Mouse (Mus musculus) E14TG2a.4 (cell line): ENCODE results near the gene Trappc10.

Source experiments
- H3K27me3 ChIP-seq: 2 replicates; pipeline ENCODE4 v1.6.1; 2014; ENCODE audit warnings: low read length, control low read depth; ENCODE audit not compliant: insufficient read depth
- H3K36me3 ChIP-seq: 2 replicates; pipeline ENCODE4 v1.6.1; 2014; ENCODE audit warnings: low read length, control low read depth; ENCODE audit not compliant: insufficient read depth
- H3K4me1 ChIP-seq: replicated peaks from 2 replicates; pipeline ENCODE4 v1.6.1; 2014; ENCODE audit warnings: low read depth, low read length, control low read depth
- H3K4me3 ChIP-seq: replicated peaks from 2 replicates; pipeline ENCODE4 v1.5.1; 2014; ENCODE audit warnings: mild to moderate bottlenecking, low read length
- H3K9me3 ChIP-seq: 2 replicates; pipeline ENCODE4 v1.6.1; 2014; ENCODE audit warnings: low read length, control low read depth
- CTCF ChIP-seq: conservative IDR thresholded peaks from 2 replicates; pipeline ENCODE4 v1.5.1; 2014; ENCODE audit warnings: low read length
- NANOG ChIP-seq: IDR thresholded peaks from 2 replicates; pipeline ENCODE4 v1.6.1; 2014; ENCODE audit warnings: borderline replicate concordance, low read length, mixed read lengths
- POU5F1 ChIP-seq: IDR thresholded peaks from 2 replicates; pipeline ENCODE4 v1.6.1; 2014; ENCODE audit warnings: low read length, borderline replicate concordance

Trappc10 gene

DNA sequence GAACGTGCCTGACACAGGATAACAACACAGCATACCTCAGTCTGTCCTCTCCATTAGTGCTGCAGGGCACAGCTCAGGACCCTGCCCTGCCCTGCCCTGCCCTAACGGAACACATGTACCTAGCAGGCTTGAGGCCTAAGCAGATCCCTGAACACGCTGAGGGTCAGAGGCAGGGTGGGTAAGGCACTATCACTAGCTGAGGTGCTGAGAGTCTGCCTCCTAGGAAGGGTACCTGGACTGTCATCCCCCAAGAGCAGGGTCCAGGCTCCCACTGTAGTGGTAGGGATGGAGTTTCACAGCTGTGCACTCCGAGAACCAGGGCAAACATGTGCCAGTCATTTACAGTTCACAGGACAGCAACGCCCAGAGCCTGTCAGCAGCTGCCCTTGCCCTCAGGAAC lies 70.0 kb downstream of the Trappc10 start:
- TF ChIP-seq NANOG (no peak), POU5F1 (no peak), CTCF (no peak)
- H3K36me3 ChIP-seq = peaks cover 94% of the 10 kb centered on the region
- no peak overlapping the region for H3K4me3 ChIP-seq

DNA sequence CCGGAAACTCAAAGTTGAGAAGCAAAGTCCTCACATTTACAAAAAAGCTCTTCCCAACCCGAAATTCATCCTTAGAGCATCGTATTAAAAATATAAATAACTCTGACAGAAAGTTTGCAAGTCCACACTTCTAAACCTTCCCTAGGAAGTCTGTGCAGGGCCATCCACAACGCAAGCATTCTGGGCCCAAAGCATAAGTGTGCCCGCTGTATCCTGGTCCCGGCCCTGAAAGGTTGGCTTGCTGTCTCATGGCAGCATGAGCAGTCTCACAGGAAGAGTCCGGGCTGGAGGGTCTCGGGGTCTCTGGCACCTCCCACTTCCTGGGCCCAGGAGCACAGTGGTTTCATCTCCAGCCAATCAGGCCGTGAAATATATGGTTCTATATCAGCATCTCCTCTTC lies 72.9 kb downstream of the Trappc10 start:
- Histone ChIP-seq H3K4me1 (peaks cover 33% of the 10 kb centered on the region), H3K9me3 (no peaks in the 10 kb centered on the region), H3K36me3 (peaks cover 86% of the 10 kb centered on the region), H3K4me3 (no peak overlapping the region), H3K27me3 (no peaks in the 10 kb centered on the region)
- TF ChIP-seq CTCF = no peak
- no peak for TF ChIP-seq POU5F1
- no peak for TF ChIP-seq NANOG

More for the DNA sequence above, 70.0 kb downstream of the Trappc10 start:
- peaks cover 21% of the 10 kb centered on the region for H3K4me1 ChIP-seq
- no peaks in the 10 kb centered on the region for H3K9me3 ChIP-seq
- no peaks in the 10 kb centered on the region for H3K27me3 ChIP-seq

DNA sequence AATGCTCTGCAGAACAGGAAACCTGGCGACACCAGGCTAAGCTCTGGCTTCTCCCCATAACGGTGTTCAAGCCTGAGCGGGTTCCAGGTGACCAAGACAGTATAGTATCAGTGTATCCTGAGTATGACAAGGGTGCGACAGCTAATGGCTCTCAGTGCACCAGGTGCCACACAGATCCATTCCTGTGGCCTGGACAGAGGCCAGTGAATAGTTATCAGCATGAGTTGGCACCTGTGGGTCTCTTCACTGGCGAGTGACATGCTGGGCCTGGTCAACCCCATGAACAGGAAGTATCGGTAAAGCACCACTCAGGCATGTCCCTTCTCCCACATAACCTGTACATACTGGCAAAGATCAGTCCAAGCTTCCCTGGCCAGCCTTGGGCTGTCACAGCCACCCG lies 73.4 kb downstream of the Trappc10 start:
- H3K27me3 ChIP-seq = no peaks in the 10 kb centered on the region

DNA sequence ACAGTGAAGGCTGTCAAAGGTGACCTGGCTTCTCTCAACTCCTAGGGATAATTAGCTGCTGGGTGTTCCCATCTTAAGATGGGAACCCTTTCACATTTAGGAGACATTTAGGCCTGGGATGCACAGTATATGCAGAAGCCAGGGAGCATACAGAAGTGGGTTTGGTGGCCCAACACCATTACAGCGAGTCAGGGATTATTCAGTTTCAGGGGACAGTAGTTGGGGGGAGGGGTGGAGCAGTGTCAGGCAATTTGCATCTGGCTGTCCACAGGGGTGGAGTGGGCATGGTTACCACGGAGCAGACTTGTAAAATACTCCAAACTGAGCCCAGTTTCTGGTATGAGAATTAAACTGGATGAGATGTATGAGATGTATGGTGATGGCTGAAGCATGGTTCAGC lies 74.0 kb downstream of the Trappc10 start:
- Histone ChIP-seq H3K4me3 (peak overlapping the region; percentile 96), H3K4me1 (peaks cover 33% of the 10 kb centered on the region), H3K36me3 (peaks cover 86% of the 10 kb centered on the region), H3K9me3 (no peaks in the 10 kb centered on the region), H3K27me3 (no peaks in the 10 kb centered on the region)
- TF ChIP-seq POU5F1 (no peak), NANOG (no peak), CTCF (no peak)

More for the DNA sequence above, 73.4 kb downstream of the Trappc10 start:
- TF ChIP-seq CTCF (no peak), POU5F1 (no peak), NANOG (no peak)
- Histone ChIP-seq H3K4me1 (peaks cover 33% of the 10 kb centered on the region), H3K36me3 (peaks cover 86% of the 10 kb centered on the region), H3K4me3 (no peak overlapping the region), H3K9me3 (no peaks in the 10 kb centered on the region)

DNA sequence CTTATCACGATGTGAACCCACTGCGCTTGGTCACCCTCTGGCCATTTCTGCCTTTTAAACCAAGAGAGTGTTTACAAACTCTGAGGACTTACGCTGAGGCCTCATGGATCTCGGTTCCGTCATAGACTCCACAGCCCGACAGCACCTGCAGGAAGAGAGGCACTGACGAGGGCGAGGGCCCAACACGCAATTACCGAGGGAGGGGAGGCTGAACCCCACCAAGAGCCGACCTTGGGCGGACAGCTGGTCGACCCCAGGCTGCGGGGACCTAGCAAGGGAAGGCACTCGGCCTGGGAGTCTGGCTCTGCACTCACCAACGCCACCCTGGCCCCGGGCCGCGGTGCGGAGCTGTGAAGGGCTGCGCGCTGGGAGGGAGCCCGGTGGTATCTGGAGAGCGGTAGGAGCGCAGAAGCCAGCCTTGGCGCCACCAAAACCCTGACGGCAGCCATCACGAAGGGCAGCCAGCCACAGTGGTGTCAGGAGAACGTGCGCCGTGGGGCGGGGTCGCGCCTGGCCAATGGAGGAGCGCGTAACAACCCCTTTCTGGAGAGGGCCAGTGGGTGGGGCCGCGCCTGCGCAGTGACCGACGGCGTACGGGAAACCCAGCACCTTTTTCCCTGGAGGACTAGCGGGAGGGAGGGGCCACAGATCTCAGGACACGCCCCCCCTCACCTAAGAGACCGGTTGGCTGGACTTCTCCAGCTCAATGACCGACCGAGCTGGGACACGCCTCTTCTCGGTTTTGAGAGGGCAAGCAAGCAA lies 75.0 kb downstream of the Trappc10 start, which contains the start of gene D10Jhu81e:
TSS of gene D10Jhu81e (minus strand) at position 502 of the 762 bp plus-strand sequence.
- no peak for TF ChIP-seq NANOG
- TF ChIP-seq POU5F1 = no peak
- no peak for TF ChIP-seq CTCF
- peaks cover 86% of the 10 kb centered on the region for H3K36me3 ChIP-seq
- no peaks in the 10 kb centered on the region for H3K9me3 ChIP-seq
- H3K4me1 ChIP-seq = peaks cover 38% of the 10 kb centered on the region
- H3K27me3 ChIP-seq = no peaks in the 10 kb centered on the region
- peak within 1 kb of the TSS; percentile 96 for H3K4me3 ChIP-seq

DNA sequence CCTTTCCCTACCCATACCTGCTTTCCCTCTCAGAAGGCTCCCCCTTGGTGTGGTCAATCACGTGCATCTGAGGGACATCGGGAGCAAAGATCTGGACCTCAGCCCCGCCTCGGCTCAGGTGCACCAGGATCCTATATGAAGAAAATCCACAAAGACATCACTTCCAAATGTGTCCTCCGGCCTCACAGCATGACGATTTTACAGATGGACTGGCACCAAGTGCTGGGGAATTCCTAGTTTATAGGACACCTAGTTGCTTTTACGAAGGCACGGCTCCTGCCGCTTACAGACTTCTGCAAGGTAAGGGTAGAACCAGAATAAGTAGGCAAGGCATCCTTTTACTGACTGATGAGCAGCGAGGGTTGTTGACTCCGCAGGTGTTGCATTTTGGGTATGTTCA lies 75.6 kb downstream of the Trappc10 start:
- Histone ChIP-seq H3K9me3 (no peaks in the 10 kb centered on the region), H3K4me1 (peaks cover 42% of the 10 kb centered on the region), H3K4me3 (peak overlapping the region; percentile 96), H3K36me3 (peaks cover 85% of the 10 kb centered on the region), H3K27me3 (no peaks in the 10 kb centered on the region)
- no peak for TF ChIP-seq POU5F1
- TF ChIP-seq NANOG = no peak

DNA sequence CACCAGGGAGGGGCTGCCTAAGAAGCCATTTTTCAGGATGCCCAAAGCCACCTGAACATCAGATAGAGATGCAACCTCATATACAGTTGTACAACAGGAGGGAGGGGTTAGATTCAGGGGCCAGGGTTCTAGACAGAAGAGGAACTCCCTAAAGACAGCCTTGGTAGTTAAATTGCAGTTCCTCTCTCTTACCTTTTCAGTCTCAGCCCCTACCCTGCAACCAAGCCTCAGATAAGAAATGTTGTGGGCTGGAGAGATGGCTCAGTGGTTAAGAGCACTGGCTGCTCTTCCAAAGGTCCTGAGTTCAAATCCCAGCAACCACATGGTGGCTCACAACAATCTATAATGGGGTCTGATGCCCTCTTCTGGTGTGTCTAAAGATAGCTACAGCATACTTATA lies 76.7 kb downstream of the Trappc10 start:
- H3K4me3 ChIP-seq = no peak overlapping the region
- peaks cover 47% of the 10 kb centered on the region for H3K4me1 ChIP-seq
- H3K36me3 ChIP-seq = peaks cover 85% of the 10 kb centered on the region
- H3K27me3 ChIP-seq = no peaks in the 10 kb centered on the region
- no peaks in the 10 kb centered on the region for H3K9me3 ChIP-seq
- TF ChIP-seq NANOG = no peak
- TF ChIP-seq POU5F1 = no peak
- no peak for TF ChIP-seq CTCF

DNA sequence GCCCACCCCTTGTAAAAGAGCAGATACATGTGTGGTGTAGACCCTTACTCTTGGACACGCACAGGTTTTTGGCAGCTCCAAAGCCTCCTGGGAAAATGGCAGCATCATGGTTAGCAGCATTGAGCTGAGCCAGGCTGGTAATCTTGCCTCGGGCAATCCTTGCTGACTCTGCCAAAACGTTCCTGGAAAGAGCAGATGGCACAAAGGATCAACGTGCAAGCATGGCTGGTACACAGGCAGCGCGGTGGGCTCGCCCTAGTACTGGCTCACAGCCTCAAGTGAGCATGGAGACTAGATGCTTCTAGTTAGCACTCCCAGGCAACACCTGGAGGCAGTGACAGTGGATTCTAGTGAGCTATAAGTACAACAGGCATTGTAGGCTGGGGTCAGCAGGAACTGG lies 77.1 kb downstream of the Trappc10 start:
- TF ChIP-seq CTCF (no peak), NANOG (no peak), POU5F1 (no peak)
- Histone ChIP-seq H3K4me1 (peaks cover 51% of the 10 kb centered on the region), H3K9me3 (no peaks in the 10 kb centered on the region), H3K27me3 (no peaks in the 10 kb centered on the region), H3K4me3 (no peak overlapping the region), H3K36me3 (peaks cover 85% of the 10 kb centered on the region)

DNA sequence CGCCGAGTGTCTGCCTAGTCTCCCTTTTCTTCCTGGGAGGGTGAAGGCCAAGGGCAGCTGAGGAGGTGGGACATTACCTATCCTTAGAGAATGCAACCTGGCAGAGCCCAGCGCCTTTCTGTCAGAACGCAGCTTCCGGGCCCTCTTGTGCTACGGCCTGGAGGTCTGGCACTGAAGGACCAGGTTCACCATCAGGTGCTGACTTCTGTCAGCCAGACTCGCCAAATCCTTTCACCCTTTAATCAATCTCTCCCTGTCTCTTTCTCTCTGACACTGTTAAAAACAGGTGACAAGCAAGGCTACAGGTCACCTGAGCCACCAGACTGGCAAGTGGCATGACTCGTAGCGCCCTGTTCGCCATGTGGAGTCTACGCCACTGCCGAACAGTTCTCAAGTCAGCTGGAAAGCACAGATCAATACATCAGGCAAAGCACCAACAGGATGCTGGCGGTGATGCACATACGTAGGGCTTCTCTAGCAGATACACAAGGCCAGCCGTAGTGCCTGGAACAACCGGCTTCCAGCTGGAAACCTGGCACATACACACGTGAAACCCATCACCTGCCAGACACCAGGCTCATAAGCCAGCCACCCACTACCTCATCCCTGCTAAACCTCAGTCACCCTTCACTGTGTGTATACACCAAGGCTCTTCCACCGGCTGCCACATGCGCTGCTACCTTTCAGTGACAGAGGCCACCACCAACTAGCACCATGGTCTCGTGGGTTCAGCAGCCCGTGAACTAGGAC lies 79.0 kb downstream of the Trappc10 start:
- TF ChIP-seq NANOG = no peak
- no peak for TF ChIP-seq POU5F1
- TF ChIP-seq CTCF = no peak
- Histone ChIP-seq H3K4me1 (peaks cover 51% of the 10 kb centered on the region), H3K27me3 (no peaks in the 10 kb centered on the region), H3K9me3 (no peaks in the 10 kb centered on the region), H3K4me3 (no peak overlapping the region), H3K36me3 (peaks cover 84% of the 10 kb centered on the region)
